Mouse (Mus musculus): ENCODE results near the gene Ctnnbip1.

Gene Ctnnbip1

DNA sequence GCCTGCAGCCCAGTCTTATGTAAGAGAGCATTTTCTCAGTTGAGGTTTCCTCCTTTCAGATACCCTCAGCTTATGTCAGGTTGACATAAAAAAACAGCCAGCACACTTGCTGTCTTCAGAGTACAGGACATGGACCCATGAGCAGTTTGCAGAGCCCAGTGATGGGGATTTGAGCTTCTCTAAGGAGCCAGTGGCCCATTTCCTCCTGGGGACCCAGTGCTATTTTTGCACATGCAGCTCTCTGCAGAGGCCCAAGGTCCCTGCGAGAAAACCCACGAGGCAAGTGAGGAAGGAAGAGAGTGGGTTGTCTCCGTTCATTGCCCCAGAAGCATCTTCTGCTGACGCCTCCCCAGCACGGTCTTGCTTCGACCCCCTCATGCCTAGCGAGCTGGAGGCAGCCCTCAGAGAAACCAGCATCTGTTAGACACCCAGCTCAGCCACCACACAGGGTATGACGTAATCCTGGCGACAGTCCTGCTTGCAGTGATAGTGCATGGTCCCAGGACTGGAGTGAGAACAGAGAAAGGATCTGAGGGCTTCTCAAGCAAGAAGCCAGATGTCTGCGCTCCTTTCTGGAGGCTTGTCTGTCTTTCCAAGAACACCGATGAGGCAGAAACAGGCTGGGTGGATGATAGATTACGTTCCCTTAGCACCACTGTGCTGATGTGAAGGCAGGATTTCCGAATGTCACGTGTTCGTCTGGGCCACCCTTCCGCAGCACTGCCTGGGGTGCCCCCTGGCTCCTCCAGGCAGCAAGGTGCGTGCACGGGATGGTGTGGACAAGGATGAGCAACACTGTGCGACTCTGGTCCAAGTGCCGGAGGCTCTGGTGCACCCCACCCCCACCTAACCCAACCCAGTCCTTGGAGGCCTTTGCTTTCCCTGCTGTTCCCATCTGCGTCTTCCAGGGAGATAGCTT is 44.2 kb downstream of the Ctnnbip1 start:
- no peak for DNase-seq (ENCODE audit: low spot score)

DNA sequence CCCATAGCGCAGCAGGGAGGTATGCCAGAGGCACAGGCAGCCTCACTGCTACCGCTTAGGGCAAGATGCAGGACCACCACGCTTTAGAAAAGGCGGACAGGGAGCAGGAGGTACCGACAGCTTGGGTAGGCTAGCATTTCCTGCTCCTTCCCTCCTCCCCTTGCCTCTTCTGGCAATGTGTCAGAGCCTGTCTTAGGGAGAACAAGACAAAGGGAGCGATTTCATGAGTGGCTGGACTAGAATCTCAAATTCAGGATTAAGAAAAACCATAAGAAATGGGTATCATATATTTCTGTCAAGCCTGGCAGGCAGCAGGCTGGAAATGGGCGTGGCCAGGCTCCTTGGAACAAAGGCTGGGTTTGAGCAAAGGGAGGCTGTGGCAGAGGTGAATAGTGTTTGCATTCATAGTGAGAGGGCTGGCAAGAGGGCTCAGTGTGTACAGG is 44.9 kb downstream of the Ctnnbip1 start:
- DNase-seq (ENCODE audit: low spot score) = no peak

- DNase-seq (ENCODE audit: low spot score) = no peak
Observed at GRCm38 (mm10) chr4:149563941-149564361, 45.9 kb downstream of the Ctnnbip1 start.

- no peak for DNase-seq (ENCODE audit: low spot score)
Observed at GRCm38 (mm10) chr4:149564452-149565407, 46.7 kb downstream of the Ctnnbip1 start.

DNA sequence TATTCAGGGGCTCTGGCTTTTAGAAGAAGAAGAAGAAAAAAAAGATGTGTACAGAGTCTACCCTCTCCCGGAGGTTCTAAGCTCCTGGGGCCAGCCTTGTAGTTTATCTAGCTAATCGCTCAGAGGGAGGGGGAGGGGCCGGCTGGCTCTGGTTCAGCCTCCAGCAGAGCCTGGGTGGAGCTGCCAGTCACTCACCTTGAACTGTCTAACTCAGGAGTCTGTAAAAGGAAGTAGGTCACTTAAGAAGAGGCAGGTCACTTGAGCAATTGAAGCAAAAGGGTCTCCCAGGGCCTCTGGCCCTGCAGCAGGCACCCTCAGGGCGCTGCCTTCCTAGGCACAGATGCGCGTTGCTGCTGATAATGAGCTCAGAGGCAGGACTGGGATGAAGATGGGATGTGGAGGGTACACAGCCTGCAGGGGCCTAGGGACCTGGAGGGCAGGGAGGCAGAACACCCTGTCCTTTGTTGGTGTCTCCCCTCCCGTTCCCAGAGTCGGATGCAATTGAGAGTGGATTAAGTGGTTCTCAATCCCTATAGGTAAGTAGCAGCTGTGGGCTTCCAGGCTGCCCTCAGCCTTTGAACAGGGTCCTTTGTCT is 49.5 kb downstream of the Ctnnbip1 start:
- DNase-seq (ENCODE audit: low spot score) = no peak

DNA sequence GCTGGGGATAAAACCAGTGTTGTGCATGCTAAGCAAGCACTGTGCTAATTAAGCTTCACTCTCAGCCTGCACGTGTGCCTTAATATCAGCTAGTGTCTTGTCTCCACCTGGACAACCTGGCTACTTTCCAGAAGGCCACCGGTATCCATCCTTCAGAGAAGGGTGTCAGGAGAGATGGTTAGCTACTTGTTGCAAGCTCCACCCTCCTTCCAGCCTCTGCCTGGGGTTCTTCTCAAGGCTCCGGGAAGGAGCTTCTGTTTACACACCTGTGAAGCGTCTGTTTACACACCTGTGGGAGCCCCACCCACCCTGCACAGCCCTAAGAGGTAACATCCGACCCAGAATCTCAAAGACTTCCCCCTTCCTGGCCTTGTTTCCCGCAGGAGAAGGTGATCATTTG is 50.6 kb downstream of the Ctnnbip1 start:
- no peak for DNase-seq (ENCODE audit: low spot score)

DNA sequence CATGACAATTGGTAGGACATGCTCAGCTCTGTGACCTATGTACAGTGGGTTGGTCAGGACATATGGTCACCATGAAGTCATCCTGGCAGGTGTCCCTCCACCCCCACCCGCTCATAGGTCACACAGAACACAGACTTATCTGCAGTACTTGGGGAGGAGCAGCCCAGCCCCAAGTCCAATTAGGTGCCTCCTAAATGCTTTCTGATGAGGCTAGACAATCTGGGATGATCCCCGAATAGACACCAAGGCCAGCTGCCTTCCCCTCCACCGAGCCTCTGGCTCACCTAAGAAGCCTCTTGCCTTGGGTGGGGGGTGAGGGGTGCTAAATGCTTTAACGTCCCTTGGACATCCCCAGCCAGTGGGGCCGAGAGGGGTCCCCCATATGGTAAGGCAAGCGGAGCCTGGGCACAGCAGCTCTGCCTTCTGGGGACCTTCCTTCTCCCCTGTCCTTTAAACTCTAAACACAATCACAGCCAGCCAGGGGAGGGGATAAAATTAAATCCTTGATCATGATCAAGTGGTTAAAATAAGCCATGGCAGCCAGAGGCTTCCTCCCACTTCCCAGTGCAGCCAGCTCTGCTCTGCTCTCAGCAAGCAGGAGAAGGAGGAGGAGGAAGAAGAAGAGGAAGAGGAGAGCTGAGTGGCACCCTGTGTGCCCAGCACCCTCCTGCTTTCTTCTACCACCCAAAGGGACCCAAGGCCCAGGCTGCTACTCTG is 51.9 kb downstream of the Ctnnbip1 start:
- no peak for DNase-seq (ENCODE audit: low spot score)

DNA sequence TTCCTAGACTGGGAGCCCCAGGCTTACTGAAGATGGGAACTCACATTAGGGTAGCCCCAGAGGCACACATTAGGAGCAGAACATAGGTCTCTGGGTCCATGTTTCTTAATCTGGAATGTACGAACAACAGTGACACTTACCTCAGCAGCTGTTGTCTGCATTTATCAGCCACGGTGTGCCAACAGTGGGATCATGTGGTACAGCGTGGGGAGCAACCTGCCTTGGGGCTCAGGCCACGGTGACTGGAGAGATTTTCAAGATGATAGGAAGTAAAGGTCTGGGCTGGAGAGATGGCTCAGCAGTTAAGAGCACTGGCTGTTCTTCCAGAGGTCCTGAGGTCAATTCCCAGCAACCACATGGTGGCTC is 52.4 kb downstream of the Ctnnbip1 start:
- no peak for DNase-seq (ENCODE audit: low spot score)

GRCm38 (mm10) chr4:149571209-149571608 is 53.2 kb downstream of the Ctnnbip1 start:
- DNase-seq (ENCODE audit: low spot score) = no peak

- peak; percentile 72 for DNase-seq (ENCODE audit: low spot score)
Observed at GRCm38 (mm10) chr4:149571651-149572149, 53.7 kb downstream of the Ctnnbip1 start.

- DNase-seq (ENCODE audit: low spot score) = no peak
Observed at GRCm38 (mm10) chr4:149572446-149572845, 54.4 kb downstream of the Ctnnbip1 start.

GRCm38 (mm10) chr4:149572851-149573250 is 54.8 kb downstream of the Ctnnbip1 start:
- DNase-seq (ENCODE audit: low spot score) = no peak

DNA sequence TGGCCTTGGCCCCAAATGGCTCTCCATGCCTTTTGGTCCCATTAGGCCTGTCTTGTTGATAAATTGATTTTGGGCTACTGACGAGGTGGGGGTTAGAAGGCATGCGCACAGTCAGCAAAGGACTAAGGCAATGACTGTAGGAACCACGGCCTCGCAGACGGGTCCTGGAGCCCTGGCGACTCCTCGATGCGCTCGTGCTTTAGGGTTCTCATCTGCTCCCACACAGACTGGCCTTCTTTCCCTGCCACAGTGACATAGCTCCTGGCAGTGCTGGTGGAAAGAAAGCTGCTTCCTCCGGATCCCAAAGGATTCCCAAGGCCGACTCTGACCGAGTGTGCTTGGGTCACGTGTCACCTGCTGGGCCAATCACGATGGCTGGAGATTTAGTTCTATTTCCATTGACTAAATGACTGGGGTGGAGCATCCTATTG is 56.4 kb downstream of the Ctnnbip1 start:
- DNase-seq (ENCODE audit: low spot score) = no peak

GRCm38 (mm10) chr4:149576061-149576460 is 58.0 kb downstream of the Ctnnbip1 start:
- DNase-seq (ENCODE audit: low spot score) = no peak

DNA sequence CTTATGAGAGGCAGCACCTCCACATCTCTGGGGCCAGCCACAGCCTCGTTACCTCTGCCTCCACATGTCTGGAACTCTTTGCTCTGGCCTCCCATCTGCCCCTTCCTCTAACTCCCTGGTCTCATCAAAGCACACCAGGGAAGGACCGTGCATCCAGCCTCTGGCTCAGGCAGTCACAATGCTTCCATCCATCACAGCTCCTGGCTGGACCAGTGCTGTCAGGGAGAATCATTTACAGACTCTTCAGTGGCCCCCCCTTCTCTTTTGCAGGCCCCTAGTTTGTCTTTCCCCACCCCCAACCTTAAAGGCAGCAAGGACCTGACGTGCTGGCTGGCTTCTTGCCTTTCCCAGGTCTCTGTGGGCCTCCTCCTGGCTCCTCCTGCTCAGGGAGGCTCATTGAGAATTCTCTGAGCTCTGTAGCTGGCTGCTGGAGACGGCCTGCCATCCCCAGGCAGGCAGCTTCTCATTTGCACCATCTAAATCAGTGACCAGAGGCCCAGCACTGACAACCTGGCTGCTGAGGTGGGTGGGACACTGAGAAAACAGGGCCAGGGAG is 59.0 kb downstream of the Ctnnbip1 start:
- DNase-seq (ENCODE audit: low spot score) = no peak

- DNase-seq (ENCODE audit: low spot score) = no peak
Observed at GRCm38 (mm10) chr4:149578085-149578681, 60.1 kb downstream of the Ctnnbip1 start.

- no peak for DNase-seq (ENCODE audit: low spot score)
Observed at GRCm38 (mm10) chr4:149578831-149579230, 60.8 kb downstream of the Ctnnbip1 start.

- DNase-seq (ENCODE audit: low spot score) = no peak
Observed at GRCm38 (mm10) chr4:149585236-149585635, 67.2 kb downstream of the Ctnnbip1 start.

GRCm38 (mm10) chr4:149586044-149586782 is 68.2 kb downstream of the Ctnnbip1 start, which contains the start of gene Clstn1:
TSS of gene Clstn1 (plus strand) at chr4:149586468.
- DNase-seq (ENCODE audit: low spot score) = peak; percentile 67
